Mouse (Mus musculus): ENCODE measurements around the gene Gm9970. TPM values are rescaled to one million over a fixed set of nuclear protein-coding genes. Genes with fewer than 3 reads are reported as not detected.
A peak's percentile ranks its signal among the peaks of the same experiment; 100 is the strongest.

Gm9970 gene
- total and polyA plus RNA-seq, 2 experiments from 2014 or later = 0.29 to 7.0 TPM

- peak overlapping the region; percentile 95 for H3K27ac ChIP-seq
- H3K4me2 ChIP-seq (ENCODE audit: low read depth, low read length) = peak overlapping the region; percentile 93
- whole genome bisulfite sequencing = 0% methylated on average over 13 of the region's 13 CpGs
- no peak for TF ChIP-seq CTCF (IDR thresholded peaks at IDR 0.05; ENCODE audit: low read depth)
- DNase-seq (ENCODE audit: low spot score) (peak; percentile 10), ATAC-seq (no peak)
- peaks cover 5% of the 10 kb centered on the region; the same call in 1 of the 2 replicates for H3K4me1 ChIP-seq (ENCODE audit: insufficient read depth, low read length)
- H3K9ac ChIP-seq (replicated peaks; ENCODE audit: low read length) = peak overlapping the region; percentile 95
- H3K9me3 ChIP-seq (ENCODE audit: low read length) = 0 out of 2 replicates have a peak, but pooled peaks cover 1% of the 10 kb centered on the region
- peak overlapping the region; percentile 88 for H3K4me3 ChIP-seq (ENCODE audit: low read length)
- H3K27me3 ChIP-seq (ENCODE audit: insufficient read depth, low read length) = no peaks in the 10 kb centered on the region
- peaks cover 26% of the 10 kb centered on the region for H3K36me3 ChIP-seq (ENCODE audit: insufficient read depth, low read length)
These were observed 546 bp upstream of the Gm9970 start for GRCm38 (mm10) chr5:31241522-31242034.

- no peak overlapping the region for H3K4me2 ChIP-seq (ENCODE audit: low read depth, low read length)
- H3K4me3 ChIP-seq (ENCODE audit: low read length) = no peak overlapping the region
- no peaks in the 10 kb centered on the region for H3K9me3 ChIP-seq (ENCODE audit: low read length)
- no peaks in the 10 kb centered on the region for H3K27me3 ChIP-seq (ENCODE audit: insufficient read depth, low read length)
- no peaks in the 10 kb centered on the region for H3K36me3 ChIP-seq (ENCODE audit: insufficient read depth, low read length)
- TF ChIP-seq CTCF (IDR thresholded peaks at IDR 0.05; ENCODE audit: low read depth) = no peak
- no peaks in the 10 kb centered on the region for H3K4me1 ChIP-seq (ENCODE audit: insufficient read depth, low read length)
- DNase-seq (ENCODE audit: low spot score) = no peak
- 88% methylated on average over 1 of the region's 1 CpGs for WGBS
- no peak overlapping the region for H3K9ac ChIP-seq (replicated peaks; ENCODE audit: low read length)
- no peak for ATAC-seq
- H3K27ac ChIP-seq = no peak overlapping the region
These were observed 14.4 kb downstream of the Gm9970 start for GRCm38 (mm10) chr5:31226641-31227040.

GRCm38 (mm10) chr5:31222696-31223095 lies 18.3 kb downstream of the Gm9970 start:
- H3K4me1 ChIP-seq (ENCODE audit: insufficient read depth, low read length) = no peaks in the 10 kb centered on the region
- H3K9me3 ChIP-seq (ENCODE audit: low read length) = no peaks in the 10 kb centered on the region
- H3K9ac ChIP-seq (replicated peaks; ENCODE audit: low read length) = no peak overlapping the region
- H3K27ac ChIP-seq = no peak overlapping the region
- TF ChIP-seq CTCF (IDR thresholded peaks at IDR 0.05; ENCODE audit: low read depth) = no peak
- H3K36me3 ChIP-seq (ENCODE audit: insufficient read depth, low read length) = no peaks in the 10 kb centered on the region
- H3K27me3 ChIP-seq (ENCODE audit: insufficient read depth, low read length) = no peaks in the 10 kb centered on the region
- ATAC-seq (no peak), DNase-seq (ENCODE audit: low spot score) (no peak)
- no peak overlapping the region for H3K4me3 ChIP-seq (ENCODE audit: low read length)
- 92% methylated on average over 9 of the region's 9 CpGs for WGBS
- H3K4me2 ChIP-seq (ENCODE audit: low read depth, low read length) = no peak overlapping the region

- Histone ChIP-seq H3K27ac (peak overlapping the region; percentile 96), H3K4me2 (ENCODE audit: low read depth, low read length) (peak overlapping the region; percentile 84), H3K9me3 (ENCODE audit: low read length) (no peaks in the 10 kb centered on the region), H3K4me3 (ENCODE audit: low read length) (peak overlapping the region; percentile 94), H3K4me1 (ENCODE audit: insufficient read depth, low read length) (no peaks in the 10 kb centered on the region), H3K36me3 (ENCODE audit: insufficient read depth, low read length) (no peaks in the 10 kb centered on the region), H3K9ac (replicated peaks; ENCODE audit: low read length) (peak overlapping the region; percentile 93), H3K27me3 (ENCODE audit: insufficient read depth, low read length) (no peaks in the 10 kb centered on the region)
- 15% methylated on average over 11 of the region's 11 CpGs for WGBS
- DNase-seq (ENCODE audit: low spot score) = peak; percentile 84
- peak; percentile 69 for TF ChIP-seq CTCF (IDR thresholded peaks at IDR 0.05; ENCODE audit: low read depth)
- peak; percentile 54 for ATAC-seq
These were observed 19.6 kb downstream of the Gm9970 start for GRCm38 (mm10) chr5:31221304-31221945.

- no peak; the same call in 1 of the 2 replicates for TF ChIP-seq CTCF (IDR thresholded peaks at IDR 0.05; ENCODE audit: low read depth)
- H3K9me3 ChIP-seq (ENCODE audit: low read length) = no peaks in the 10 kb centered on the region
These were observed 20.4 kb downstream of the Gm9970 start, which contains the start of gene Ppm1g for GRCm38 (mm10) chr5:31220448-31221303. Gene Ppm1g, minus strand, starts transcription at chr5:31220687.

GRCm38 (mm10) chr5:31219911-31220447 lies 21.1 kb downstream of the Gm9970 start:
- no peaks in the 10 kb centered on the region for H3K27me3 ChIP-seq (ENCODE audit: insufficient read depth, low read length)

More at GRCm38 (mm10) chr5:31220448-31221303, 20.4 kb downstream of the Gm9970 start, which contains the start of gene Ppm1g:
- Histone ChIP-seq H3K4me2 (ENCODE audit: low read depth, low read length) (peak within 1 kb of the TSS; percentile 84), H3K36me3 (ENCODE audit: insufficient read depth, low read length) (no peaks in the 10 kb centered on the region), H3K4me3 (ENCODE audit: low read length) (peak within 1 kb of the TSS; percentile 94), H3K4me1 (ENCODE audit: insufficient read depth, low read length) (no peaks in the 10 kb centered on the region), H3K9ac (replicated peaks; ENCODE audit: low read length) (peak within 1 kb of the TSS; percentile 93), H3K27me3 (ENCODE audit: insufficient read depth, low read length) (no peaks in the 10 kb centered on the region), H3K27ac (peak within 1 kb of the TSS; percentile 96)
- ATAC-seq (peak; percentile 96), DNase-seq (ENCODE audit: low spot score) (peak; percentile 99)
- WGBS = 2% methylated on average over 52 of the region's 70 CpGs

More at GRCm38 (mm10) chr5:31219911-31220447, 21.1 kb downstream of the Gm9970 start:
- H3K36me3 ChIP-seq (ENCODE audit: insufficient read depth, low read length) = no peaks in the 10 kb centered on the region
- H3K4me2 ChIP-seq (ENCODE audit: low read depth, low read length) = peak overlapping the region; percentile 84
- peak overlapping the region; percentile 93 for H3K9ac ChIP-seq (replicated peaks; ENCODE audit: low read length)
- DNase-seq (ENCODE audit: low spot score) (peak; percentile 64), ATAC-seq (peak; percentile 71)
- no peaks in the 10 kb centered on the region for H3K4me1 ChIP-seq (ENCODE audit: insufficient read depth, low read length)
- WGBS = under 1% methylated on average over 40 of the region's 40 CpGs
- H3K27ac ChIP-seq = peak overlapping the region; percentile 96
- no peak; the same call in 1 of the 2 replicates for TF ChIP-seq CTCF (IDR thresholded peaks at IDR 0.05; ENCODE audit: low read depth)
- no peaks in the 10 kb centered on the region for H3K9me3 ChIP-seq (ENCODE audit: low read length)
- peak overlapping the region; percentile 94 for H3K4me3 ChIP-seq (ENCODE audit: low read length)

All from hindbrain, postnatal 0 days (tissue).